Mouse (Mus musculus): ENCODE measurements around the gene Ahcy.

GRCm38 (mm10) chr2:155074766-155075330 is 551 bp upstream of the Ahcy start:
- TF ChIP-seq MAZ (IDR thresholded peaks at IDR 0.05; ENCODE audit: low read depth, low read length) (no peak; the same call in 1 of the 2 replicates), NRF1 (IDR thresholded peaks at IDR 0.05; ENCODE audit: low read depth, low read length) (no peak), RCOR1 (conservative IDR thresholded peaks at IDR 0.05; ENCODE audit: low read depth, low read length) (no peak)

Data from CH12.LX (cell line).